Mouse (Mus musculus): Measurements from ENCODE around the gene Lpcat2. TPM values are rescaled to one million over a fixed set of nuclear protein-coding genes. Genes with fewer than 3 reads are reported as not detected.

Gene Lpcat2
- polyA plus RNA-seq, 1 experiment from 2014 or later: 5.0 TPM

DNA sequence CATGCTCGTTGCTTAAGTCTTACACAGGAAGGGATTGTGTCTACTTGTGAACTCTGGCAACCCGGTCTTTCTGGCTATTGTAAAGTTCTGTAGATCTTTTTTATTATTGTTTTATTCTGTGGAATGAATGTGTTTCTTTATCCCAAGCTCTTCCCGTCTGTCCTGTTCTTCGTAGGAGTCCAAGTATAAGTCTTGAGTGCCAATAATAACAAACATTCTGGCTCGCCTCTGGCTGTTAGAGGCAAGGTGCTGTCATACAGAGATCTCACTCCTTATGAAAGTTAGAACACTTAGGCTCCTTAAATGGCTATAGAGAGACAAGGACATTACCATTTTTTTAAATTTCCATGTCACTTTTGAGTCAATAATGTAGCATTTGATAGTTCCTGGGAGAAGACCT is 41.5 kb downstream of the Lpcat2 start:
- no peak overlapping the region for H3K4me3 ChIP-seq (ENCODE audit: low read depth, low read length)
- no peak overlapping the region for H3K27ac ChIP-seq (ENCODE audit: low read length)
- 45% methylated on average over 5 of the region's 5 CpGs for WGBS (ENCODE audit: insufficient replicate concordance)
- H3K36me3 ChIP-seq (ENCODE audit: control insufficient read depth, insufficient read depth): no peaks in the 10 kb centered on the region
- H3K9me3 ChIP-seq (replicated peaks; ENCODE audit: control insufficient read depth, low read length): no peaks in the 10 kb centered on the region
- no peak for ATAC-seq (ENCODE audit: low read depth)
- H3K9ac ChIP-seq (ENCODE audit: low read depth, low read length): no peak overlapping the region
- H3K27me3 ChIP-seq (ENCODE audit: control insufficient read depth, insufficient read depth, low read depth, low read length): no peaks in the 10 kb centered on the region
- no peak overlapping the region for H3K4me2 ChIP-seq (ENCODE audit: low read depth, low read length)
- no peaks in the 10 kb centered on the region for H3K4me1 ChIP-seq (ENCODE audit: control insufficient read depth, low read depth, low read length)

DNA sequence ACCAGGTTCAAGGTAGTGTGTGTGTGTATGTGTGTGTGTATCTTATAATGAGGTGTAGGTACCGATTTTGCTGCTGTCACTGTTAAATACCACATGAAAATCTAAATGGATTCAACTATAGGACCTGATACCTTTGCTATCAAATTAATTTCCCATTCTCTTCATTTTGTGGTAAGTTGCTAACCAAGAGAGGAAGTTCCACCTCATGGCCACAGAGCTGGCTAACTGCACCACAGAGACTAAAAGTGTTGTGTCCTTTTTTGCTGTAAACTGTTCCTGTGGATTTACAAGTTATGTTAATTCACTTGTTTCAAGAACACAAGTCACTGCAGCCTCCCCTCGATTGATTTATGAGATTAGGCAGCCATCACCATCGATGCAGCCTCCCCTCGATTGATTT is 42.7 kb downstream of the Lpcat2 start:
- Histone ChIP-seq H3K4me3 (ENCODE audit: low read depth, low read length) (no peak overlapping the region), H3K4me2 (ENCODE audit: low read depth, low read length) (no peak overlapping the region), H3K27me3 (ENCODE audit: control insufficient read depth, insufficient read depth, low read depth, low read length) (no peaks in the 10 kb centered on the region), H3K9ac (ENCODE audit: low read depth, low read length) (no peak overlapping the region), H3K27ac (ENCODE audit: low read length) (no peak overlapping the region), H3K4me1 (ENCODE audit: control insufficient read depth, low read depth, low read length) (no peaks in the 10 kb centered on the region), H3K9me3 (replicated peaks; ENCODE audit: control insufficient read depth, low read length) (no peaks in the 10 kb centered on the region), H3K36me3 (ENCODE audit: control insufficient read depth, insufficient read depth) (no peaks in the 10 kb centered on the region)
- ATAC-seq (ENCODE audit: low read depth): no peak
- WGBS (ENCODE audit: insufficient replicate concordance): 45% methylated on average over 4 of the region's 4 CpGs

DNA sequence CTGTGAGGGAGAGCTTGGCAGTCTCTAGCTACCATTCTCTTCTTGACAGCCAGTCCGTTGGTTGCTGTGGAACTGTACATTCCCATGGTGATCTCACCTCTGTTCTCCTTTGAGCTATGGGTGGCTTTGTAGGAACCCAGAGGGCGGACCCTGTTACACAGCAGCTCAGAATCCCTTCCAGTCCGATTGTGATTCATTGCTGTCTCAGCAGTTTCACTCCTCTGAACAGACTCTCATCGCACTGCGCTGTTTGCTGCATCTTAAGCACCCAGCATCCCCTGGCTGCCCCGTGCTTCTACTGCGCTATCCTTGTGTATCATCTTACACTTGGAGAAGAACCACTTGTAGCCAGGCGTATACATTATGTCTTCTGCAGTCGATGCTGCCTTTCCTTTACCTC is 44.5 kb downstream of the Lpcat2 start:
- no peaks in the 10 kb centered on the region for H3K36me3 ChIP-seq (ENCODE audit: control insufficient read depth, insufficient read depth)
- ATAC-seq (ENCODE audit: low read depth): no peak
- no peak overlapping the region for H3K27ac ChIP-seq (ENCODE audit: low read length)
- H3K27me3 ChIP-seq (ENCODE audit: control insufficient read depth, insufficient read depth, low read depth, low read length): no peaks in the 10 kb centered on the region
- H3K4me2 ChIP-seq (ENCODE audit: low read depth, low read length): no peak overlapping the region
- H3K9me3 ChIP-seq (replicated peaks; ENCODE audit: control insufficient read depth, low read length): no peaks in the 10 kb centered on the region
- H3K4me3 ChIP-seq (ENCODE audit: low read depth, low read length): no peak overlapping the region
- H3K4me1 ChIP-seq (ENCODE audit: control insufficient read depth, low read depth, low read length): no peaks in the 10 kb centered on the region
- WGBS (ENCODE audit: insufficient replicate concordance): 80% methylated on average over 9 of the region's 9 CpGs
- H3K9ac ChIP-seq (ENCODE audit: low read depth, low read length): no peak overlapping the region

DNA sequence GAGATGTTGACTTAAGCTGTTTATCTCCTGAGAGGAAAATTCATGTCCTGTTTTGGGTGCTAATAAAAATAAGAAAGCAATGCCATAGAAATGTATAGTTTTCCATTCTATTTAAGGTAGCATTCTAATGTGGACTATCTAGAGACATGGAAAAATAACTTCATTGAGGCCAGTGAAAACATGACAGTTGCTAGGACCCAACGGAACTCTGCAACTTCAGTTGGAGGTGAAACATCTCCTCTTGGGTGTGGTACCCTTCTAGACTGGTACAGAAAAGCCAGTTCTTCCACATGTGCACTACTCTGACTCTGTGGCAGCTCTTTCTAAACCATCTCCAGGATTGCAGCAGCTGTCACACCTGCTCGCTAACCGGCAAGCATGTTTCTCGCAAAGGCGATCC is 46.0 kb downstream of the Lpcat2 start, which contains the start of gene Capns2:
Gene Capns2 (plus strand): TSS at position 301 of the 400 bp plus-strand sequence.
- Histone ChIP-seq H3K27me3 (ENCODE audit: control insufficient read depth, insufficient read depth, low read depth, low read length) (no peaks in the 10 kb centered on the region), H3K4me3 (ENCODE audit: low read depth, low read length) (no peak within 1 kb of the TSS), H3K36me3 (ENCODE audit: control insufficient read depth, insufficient read depth) (no peaks in the 10 kb centered on the region), H3K27ac (ENCODE audit: low read length) (no peak within 1 kb of the TSS), H3K4me1 (ENCODE audit: control insufficient read depth, low read depth, low read length) (no peaks in the 10 kb centered on the region), H3K9me3 (replicated peaks; ENCODE audit: control insufficient read depth, low read length) (no peaks in the 10 kb centered on the region), H3K4me2 (ENCODE audit: low read depth, low read length) (no peak within 1 kb of the TSS), H3K9ac (ENCODE audit: low read depth, low read length) (no peak within 1 kb of the TSS)
- ATAC-seq (ENCODE audit: low read depth): no peak
- WGBS (ENCODE audit: insufficient replicate concordance): 79% methylated on average over 5 of the region's 5 CpGs

DNA sequence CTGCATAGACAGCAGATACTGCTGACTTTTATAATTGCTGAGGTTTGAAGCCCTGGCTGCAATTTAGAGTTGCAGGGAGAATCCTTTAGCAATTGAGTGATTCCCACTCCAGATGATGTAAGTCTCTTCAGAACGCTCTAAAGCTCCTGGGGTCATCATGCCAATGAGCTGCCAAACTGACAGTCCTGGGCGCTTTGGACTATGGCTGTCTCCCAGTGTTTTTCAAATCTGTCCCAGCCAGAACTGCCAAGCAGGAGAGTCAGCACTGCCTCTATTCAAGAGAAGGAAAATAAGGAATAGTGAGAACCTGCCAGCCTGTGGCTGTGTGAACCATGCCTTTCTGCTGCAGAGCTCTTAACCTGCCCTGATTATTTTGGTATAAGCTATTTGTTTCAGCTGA is 47.8 kb downstream of the Lpcat2 start:
- H3K27me3 ChIP-seq (ENCODE audit: control insufficient read depth, insufficient read depth, low read depth, low read length): no peaks in the 10 kb centered on the region
- no peak overlapping the region for H3K27ac ChIP-seq (ENCODE audit: low read length)
- no peak overlapping the region for H3K9ac ChIP-seq (ENCODE audit: low read depth, low read length)
- 67% methylated on average over 2 of the region's 2 CpGs for WGBS (ENCODE audit: insufficient replicate concordance)
- H3K36me3 ChIP-seq (ENCODE audit: control insufficient read depth, insufficient read depth): no peaks in the 10 kb centered on the region
- H3K4me1 ChIP-seq (ENCODE audit: control insufficient read depth, low read depth, low read length): no peaks in the 10 kb centered on the region
- H3K9me3 ChIP-seq (replicated peaks; ENCODE audit: control insufficient read depth, low read length): no peaks in the 10 kb centered on the region
- no peak for ATAC-seq (ENCODE audit: low read depth)
- H3K4me2 ChIP-seq (ENCODE audit: low read depth, low read length): no peak overlapping the region
- H3K4me3 ChIP-seq (ENCODE audit: low read depth, low read length): no peak overlapping the region

DNA sequence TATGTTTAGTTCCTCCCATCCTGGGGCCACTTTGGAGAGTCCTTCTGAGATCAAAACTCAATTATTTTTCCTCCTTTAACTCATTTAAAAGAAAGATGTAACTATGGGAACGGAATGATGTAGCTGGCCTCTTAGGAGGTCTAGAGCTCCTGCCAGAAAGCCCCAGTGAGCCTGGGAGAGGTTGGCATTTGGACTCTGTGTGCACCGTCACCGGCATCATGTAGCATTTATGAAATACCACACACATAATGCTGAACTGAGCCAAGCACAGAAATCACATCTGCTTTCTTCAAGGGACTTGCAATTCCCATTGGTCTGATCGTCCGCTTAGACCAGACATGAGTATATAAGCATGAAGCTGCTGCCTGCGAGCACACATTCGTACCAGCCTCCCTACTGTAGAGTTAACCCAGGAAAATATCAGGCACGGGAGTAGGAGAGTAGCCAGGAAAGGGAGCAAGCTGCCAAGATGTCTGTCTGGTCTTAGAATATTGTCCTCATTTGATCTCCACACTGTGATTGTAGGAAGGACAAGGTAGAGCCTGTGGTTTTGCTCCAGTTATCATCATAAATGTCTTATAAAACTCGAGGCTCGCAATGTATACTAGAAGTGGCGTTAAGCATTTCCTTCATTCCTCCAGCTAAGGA is 48.5 kb downstream of the Lpcat2 start:
- no peaks in the 10 kb centered on the region for H3K36me3 ChIP-seq (ENCODE audit: control insufficient read depth, insufficient read depth)
- no peaks in the 10 kb centered on the region for H3K27me3 ChIP-seq (ENCODE audit: control insufficient read depth, insufficient read depth, low read depth, low read length)
- H3K4me1 ChIP-seq (ENCODE audit: control insufficient read depth, low read depth, low read length): no peaks in the 10 kb centered on the region
- no peaks in the 10 kb centered on the region for H3K9me3 ChIP-seq (replicated peaks; ENCODE audit: control insufficient read depth, low read length)
- H3K27ac ChIP-seq (ENCODE audit: low read length): no peak overlapping the region
- 69% methylated on average over 11 of the region's 11 CpGs for WGBS (ENCODE audit: insufficient replicate concordance)
- H3K4me2 ChIP-seq (ENCODE audit: low read depth, low read length): no peak overlapping the region
- no peak for ATAC-seq (ENCODE audit: low read depth)
- H3K9ac ChIP-seq (ENCODE audit: low read depth, low read length): no peak overlapping the region
- H3K4me3 ChIP-seq (ENCODE audit: low read depth, low read length): no peak overlapping the region

DNA sequence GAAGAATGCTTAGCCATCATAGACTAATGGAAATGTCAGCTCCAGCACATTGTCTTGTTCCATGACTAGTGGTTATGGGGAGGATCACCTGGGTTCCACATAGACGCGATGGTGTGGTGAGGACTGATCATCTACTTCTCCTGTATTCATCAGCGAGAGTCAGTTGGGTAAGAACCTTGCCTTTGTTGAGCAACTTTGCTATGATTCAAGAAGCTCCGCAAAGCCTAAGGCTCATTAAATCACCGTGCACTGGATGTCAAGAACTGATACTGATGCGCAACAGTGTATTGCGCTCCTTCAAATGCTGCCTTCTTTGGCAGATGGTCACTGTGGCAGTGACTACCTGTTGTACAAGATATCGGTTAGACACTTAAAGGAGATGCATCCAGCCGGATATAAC is 51.4 kb downstream of the Lpcat2 start:
- ATAC-seq (ENCODE audit: low read depth): no peak

DNA sequence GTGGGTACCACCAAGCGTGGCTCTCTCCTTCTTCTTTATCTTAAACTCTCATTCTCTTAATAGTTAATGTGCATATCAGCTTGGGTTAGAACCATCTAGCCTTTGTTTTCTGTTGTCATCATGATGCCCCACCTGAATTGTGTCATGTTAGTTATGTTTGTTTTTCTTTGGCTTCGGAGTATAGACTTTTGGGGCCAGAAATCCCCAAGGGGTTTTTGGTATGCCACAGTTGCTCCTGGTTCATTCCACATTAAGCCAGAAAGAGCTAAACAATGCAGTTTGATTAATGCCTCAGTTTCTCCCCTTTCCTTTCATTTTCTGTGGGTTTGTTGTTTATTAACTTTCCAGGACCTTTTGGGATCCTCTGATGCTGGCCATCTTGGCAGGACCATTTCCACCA is 53.3 kb downstream of the Lpcat2 start:
- Histone ChIP-seq H3K4me2 (ENCODE audit: low read depth, low read length) (no peak overlapping the region), H3K4me1 (ENCODE audit: control insufficient read depth, low read depth, low read length) (no peaks in the 10 kb centered on the region), H3K27ac (ENCODE audit: low read length) (no peak overlapping the region), H3K9me3 (replicated peaks; ENCODE audit: control insufficient read depth, low read length) (no peaks in the 10 kb centered on the region), H3K36me3 (ENCODE audit: control insufficient read depth, insufficient read depth) (no peaks in the 10 kb centered on the region), H3K27me3 (ENCODE audit: control insufficient read depth, insufficient read depth, low read depth, low read length) (no peaks in the 10 kb centered on the region), H3K9ac (ENCODE audit: low read depth, low read length) (no peak overlapping the region), H3K4me3 (ENCODE audit: low read depth, low read length) (no peak overlapping the region)
- WGBS (ENCODE audit: insufficient replicate concordance): 65% methylated on average over 2 of the region's 2 CpGs
- no peak for ATAC-seq (ENCODE audit: low read depth)

More for the DNA sequence above, 51.4 kb downstream of the Lpcat2 start:
- H3K4me1 ChIP-seq (ENCODE audit: control insufficient read depth, low read depth, low read length): no peaks in the 10 kb centered on the region
- H3K4me2 ChIP-seq (ENCODE audit: low read depth, low read length): no peak overlapping the region
- H3K27me3 ChIP-seq (ENCODE audit: control insufficient read depth, insufficient read depth, low read depth, low read length): no peaks in the 10 kb centered on the region
- H3K9ac ChIP-seq (ENCODE audit: low read depth, low read length): no peak overlapping the region
- H3K9me3 ChIP-seq (replicated peaks; ENCODE audit: control insufficient read depth, low read length): no peaks in the 10 kb centered on the region
- H3K27ac ChIP-seq (ENCODE audit: low read length): no peak overlapping the region
- WGBS (ENCODE audit: insufficient replicate concordance): 75% methylated on average over 9 of the region's 9 CpGs
- H3K36me3 ChIP-seq (ENCODE audit: control insufficient read depth, insufficient read depth): no peaks in the 10 kb centered on the region
- no peak overlapping the region for H3K4me3 ChIP-seq (ENCODE audit: low read depth, low read length)

DNA sequence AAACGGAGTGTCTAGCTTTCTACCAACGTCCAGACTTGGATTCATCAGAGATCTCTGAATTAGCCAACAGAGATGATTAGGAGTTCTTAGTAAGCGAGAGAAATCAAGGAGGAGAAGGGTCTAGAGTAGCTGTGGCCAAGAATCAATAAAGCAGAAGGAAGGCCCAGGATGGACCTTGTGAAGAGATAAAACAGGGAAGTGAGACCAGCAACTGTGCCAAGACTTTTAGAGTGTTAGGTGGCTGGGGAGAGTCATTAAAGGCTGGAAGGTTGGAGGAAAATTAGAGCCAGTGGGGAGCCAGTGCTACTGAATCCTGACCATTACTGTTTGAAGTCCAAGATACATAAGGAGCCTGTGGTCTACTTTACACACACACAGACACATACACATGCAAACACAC is 56.3 kb downstream of the Lpcat2 start:
- Histone ChIP-seq H3K4me3 (ENCODE audit: low read depth, low read length) (no peak overlapping the region), H3K27me3 (ENCODE audit: control insufficient read depth, insufficient read depth, low read depth, low read length) (no peaks in the 10 kb centered on the region), H3K36me3 (ENCODE audit: control insufficient read depth, insufficient read depth) (no peaks in the 10 kb centered on the region), H3K9ac (ENCODE audit: low read depth, low read length) (no peak overlapping the region), H3K27ac (ENCODE audit: low read length) (no peak overlapping the region), H3K4me1 (ENCODE audit: control insufficient read depth, low read depth, low read length) (no peaks in the 10 kb centered on the region), H3K9me3 (replicated peaks; ENCODE audit: control insufficient read depth, low read length) (no peaks in the 10 kb centered on the region), H3K4me2 (ENCODE audit: low read depth, low read length) (no peak overlapping the region)
- WGBS (ENCODE audit: insufficient replicate concordance): 57% methylated on average over 3 of the region's 3 CpGs
- ATAC-seq (ENCODE audit: low read depth): no peak

Measured in liver, embryonic 16.5 days (tissue).